Mouse (Mus musculus) forelimb bud, embryonic 11.5 days (tissue): ENCODE results near the gene Acot11.
"Not testable (repeated sequence)": the region's sequence is repeated elsewhere in the genome, so short reads cannot be mapped to it uniquely, and the experiment has no call there.

Source experiments
- DNase-seq: peaks from one replicate; pipeline ENCODE4 v3.0.0-alpha.2; 2012; ENCODE audit warnings: low read depth, low spot score

Acot11 gene

GRCm38 (mm10) chr4:106776998-106777397 lies 27.8 kb downstream of the Acot11 start:
- DNase-seq, result peak; percentile 73

GRCm38 (mm10) chr4:106775767-106776166 lies 29.0 kb downstream of the Acot11 start:
- DNase-seq, result not testable (repeated sequence)

GRCm38 (mm10) chr4:106772558-106772957 lies 32.2 kb downstream of the Acot11 start:
- DNase-seq, result no peak

- no peak for DNase-seq
These were observed 35.5 kb downstream of the Acot11 start for GRCm38 (mm10) chr4:106769306-106769705.

GRCm38 (mm10) chr4:106764166-106764565 lies 40.6 kb downstream of the Acot11 start:
- no peak for DNase-seq

GRCm38 (mm10) chr4:106751726-106752125 lies 53.1 kb downstream of the Acot11 start:
- no peak for DNase-seq

- DNase-seq, result peak; percentile 75
These were observed 55.1 kb downstream of the Acot11 start for GRCm38 (mm10) chr4:106749699-106750098.

- peak; percentile 50 for DNase-seq
These were observed 57.7 kb downstream of the Acot11 start for GRCm38 (mm10) chr4:106747001-106747580.

- no peak for DNase-seq
These were observed 58.9 kb downstream of the Acot11 start for GRCm38 (mm10) chr4:106745862-106746261.

GRCm38 (mm10) chr4:106737904-106738303 lies 66.9 kb downstream of the Acot11 start:
- no peak for DNase-seq

- DNase-seq, result peak; percentile 13
These were observed 67.9 kb downstream of the Acot11 start for GRCm38 (mm10) chr4:106736884-106737283.

GRCm38 (mm10) chr4:106733636-106734035 lies 71.2 kb downstream of the Acot11 start, which contains the start of gene Fam151a:
Gene Fam151a (plus strand): TSS chr4:106733889.
- DNase-seq, result no peak

- DNase-seq, result no peak
These were observed 74.0 kb downstream of the Acot11 start, which contains the start of gene Mroh7 for GRCm38 (mm10) chr4:106730814-106731213. Gene Mroh7 (minus strand): TSS chr4:106730925.

- no peak for DNase-seq
These were observed 84.2 kb downstream of the Acot11 start for GRCm38 (mm10) chr4:106720631-106721030.

- no peak for DNase-seq
These were observed 91.2 kb downstream of the Acot11 start for GRCm38 (mm10) chr4:106713622-106714021.

GRCm38 (mm10) chr4:106708408-106708807 lies 96.4 kb downstream of the Acot11 start:
- DNase-seq, result peak; percentile 71

GRCm38 (mm10) chr4:106707957-106708356 lies 96.8 kb downstream of the Acot11 start:
- no peak for DNase-seq

- no peak for DNase-seq
These were observed 99.6 kb downstream of the Acot11 start for GRCm38 (mm10) chr4:106705096-106705665.

- no peak for DNase-seq
These were observed 100.4 kb downstream of the Acot11 start for GRCm38 (mm10) chr4:106704416-106704815.

GRCm38 (mm10) chr4:106703956-106704355 lies 100.8 kb downstream of the Acot11 start:
- DNase-seq, result no peak

GRCm38 (mm10) chr4:106700798-106701197 lies 104.0 kb downstream of the Acot11 start:
- peak; percentile 58 for DNase-seq

GRCm38 (mm10) chr4:106699989-106700388 lies 104.8 kb downstream of the Acot11 start:
- peak; percentile 79 for DNase-seq
